Mouse (Mus musculus) hindbrain, embryonic 12.5 days (tissue): ENCODE results near the gene Qsox2. TPM values are rescaled to one million over a fixed set of nuclear protein-coding genes. Genes with fewer than 3 reads are reported as not detected.

Source experiments
- ATAC-seq: fragments of 200-750 bp; cut with Nextera tagmentation; 2 replicates; pipeline ENCODE4 v1.8.0; 2017; ENCODE audit warnings: moderate TSS enrichment; ENCODE audit not compliant: low FRiP score
- H3K27ac ChIP-seq: fragments of 300-500 bp; sonication (generic); 2 replicates; pipeline ENCODE4 v1.5.1; 2016; ENCODE audit warnings: mild to moderate bottlenecking
- H3K27me3 ChIP-seq: fragments of 300-500 bp; sonication (generic); 2 replicates; pipeline ENCODE4 v1.6.1; 2016; ENCODE audit warnings: mild to moderate bottlenecking
- H3K36me3 ChIP-seq: fragments of 300-500 bp; sonication (generic); 2 replicates; pipeline ENCODE4 v1.6.1; 2016; ENCODE audit warnings: mild to moderate bottlenecking
- H3K4me1 ChIP-seq: fragments of 300-500 bp; sonication (generic); 2 replicates; pipeline ENCODE4 v1.6.1; 2016
- H3K4me2 ChIP-seq: fragments of 300-500 bp; sonication (generic); replicated peaks from 2 replicates; pipeline ENCODE4 v1.6.1; 2016; ENCODE audit warnings: mild to moderate bottlenecking
- H3K4me3 ChIP-seq: fragments of 300-500 bp; sonication (generic); 2 replicates; pipeline ENCODE4 v1.5.1; 2016; ENCODE audit warnings: mild to moderate bottlenecking
- H3K9ac ChIP-seq: fragments of 300-500 bp; sonication (generic); 2 replicates; pipeline ENCODE4 v1.6.1; 2016; ENCODE audit warnings: mild to moderate bottlenecking, moderate library complexity
- H3K9me3 ChIP-seq: fragments of 300-500 bp; sonication (generic); replicated peaks from 2 replicates; pipeline ENCODE4 v1.6.1; 2016; ENCODE audit warnings: mild to moderate bottlenecking
- WGBS: fragments of 180-500 bp; shearing (Covaris S2); methylation state at CpG from one replicate; pipeline ENCODE4 v1.1.7; 2016; 5-methylcytosine and 5-hydroxymethylcytosine counted together
- polyA plus RNA-seq: library from polyadenylated mRNA; unstranded; fragments of >200 nt; fragmentation: Nextera tagmentation; extraction: Ambion mirVana; gene quantifications from 2 replicates; pipeline ENCODE4 v1.2.1, GENCODE M21; 2016

The Qsox2 gene
- polyA plus RNA-seq, 1 experiment from 2014 or later = 20.3 TPM

GRCm38 (mm10) chr2:26209566-26209965, 27.8 kb downstream of the Qsox2 start:
- Histone ChIP-seq H3K36me3 (peaks cover 43% of the 10 kb centered on the region), H3K27ac (no peak overlapping the region), H3K4me3 (no peak overlapping the region), H3K4me2 (no peak overlapping the region), H3K9me3 (no peaks in the 10 kb centered on the region), H3K4me1 (peaks cover 26% of the 10 kb centered on the region), H3K9ac (no peak overlapping the region), H3K27me3 (peaks cover 42% of the 10 kb centered on the region)
- no peak for ATAC-seq
- 78% methylated on average over 3 of the region's 3 CpGs for WGBS

- WGBS = 5% methylated on average over 19 of the region's 19 CpGs
- no peak within 1 kb of the TSS for H3K27ac ChIP-seq
- no peaks in the 10 kb centered on the region for H3K9me3 ChIP-seq
- H3K9ac ChIP-seq = no peak within 1 kb of the TSS
- peak; percentile 63 for ATAC-seq
- peak within 1 kb of the TSS; percentile 12; the same call in 1 of the 2 replicates for H3K4me3 ChIP-seq
- H3K36me3 ChIP-seq = peaks cover 31% of the 10 kb centered on the region
- H3K27me3 ChIP-seq = peaks cover 55% of the 10 kb centered on the region
- H3K4me2 ChIP-seq = no peak within 1 kb of the TSS
- H3K4me1 ChIP-seq = peaks cover 26% of the 10 kb centered on the region
Observed at GRCm38 (mm10) chr2:26208126-26208789, 29.1 kb downstream of the Qsox2 start, which contains the start of gene Lhx3. Lhx3 (minus strand) TSS chr2:26208289.

GRCm38 (mm10) chr2:26207559-26207958, 29.8 kb downstream of the Qsox2 start:
- Histone ChIP-seq H3K4me1 (peaks cover 32% of the 10 kb centered on the region), H3K27ac (no peak overlapping the region), H3K27me3 (peaks cover 61% of the 10 kb centered on the region), H3K4me2 (no peak overlapping the region), H3K9me3 (no peaks in the 10 kb centered on the region), H3K9ac (no peak overlapping the region), H3K4me3 (no peak overlapping the region), H3K36me3 (peaks cover 27% of the 10 kb centered on the region)
- WGBS = 3% methylated on average over 9 of the region's 9 CpGs
- peak; percentile 67; the same call in 1 of the 2 replicates for ATAC-seq

GRCm38 (mm10) chr2:26205761-26206160, 31.6 kb downstream of the Qsox2 start:
- H3K36me3 ChIP-seq = peaks cover 10% of the 10 kb centered on the region
- H3K4me3 ChIP-seq = peak overlapping the region; percentile 24; the same call in 1 of the 2 replicates
- peaks cover 41% of the 10 kb centered on the region for H3K4me1 ChIP-seq
- H3K4me2 ChIP-seq = peak overlapping the region; percentile 42; the same call in 1 of the 2 replicates
- no peak overlapping the region for H3K9ac ChIP-seq
- H3K27ac ChIP-seq = no peak overlapping the region
- WGBS = 10% methylated on average over 10 of the region's 10 CpGs
- H3K27me3 ChIP-seq = peaks cover 79% of the 10 kb centered on the region
- H3K9me3 ChIP-seq = no peaks in the 10 kb centered on the region
- ATAC-seq = no peak

- peaks cover 41% of the 10 kb centered on the region for H3K4me1 ChIP-seq
- H3K9ac ChIP-seq = no peak overlapping the region
- H3K27me3 ChIP-seq = peaks cover 86% of the 10 kb centered on the region
- WGBS = 2% methylated on average over 16 of the region's 16 CpGs
- H3K27ac ChIP-seq = no peak overlapping the region
- H3K4me2 ChIP-seq = no peak overlapping the region
- no peaks in the 10 kb centered on the region for H3K9me3 ChIP-seq
- no peak for ATAC-seq
- 0 out of 2 replicates have a peak overlapping the region, but pooled peaks have one; percentile 2 for H3K4me3 ChIP-seq
- peaks cover 3% of the 10 kb centered on the region; the same call in 1 of the 2 replicates for H3K36me3 ChIP-seq
Observed at GRCm38 (mm10) chr2:26205126-26205525, 32.2 kb downstream of the Qsox2 start.

- WGBS = 1% methylated on average over 36 of the region's 36 CpGs
Observed at GRCm38 (mm10) chr2:26202849-26203475, 34.4 kb downstream of the Qsox2 start.

GRCm38 (mm10) chr2:26201926-26202848, 35.1 kb downstream of the Qsox2 start:
- Histone ChIP-seq H3K9ac (peak overlapping the region; percentile 35), H3K4me3 (peak overlapping the region; percentile 23), H3K36me3 (no peaks in the 10 kb centered on the region), H3K27me3 (peaks cover 99% of the 10 kb centered on the region), H3K4me2 (peak overlapping the region; percentile 37), H3K4me1 (peaks cover 40% of the 10 kb centered on the region), H3K27ac (no peak overlapping the region), H3K9me3 (no peaks in the 10 kb centered on the region)
- WGBS = under 1% methylated on average over 74 of the region's 77 CpGs
- ATAC-seq = no peak

More at GRCm38 (mm10) chr2:26202849-26203475, 34.4 kb downstream of the Qsox2 start:
- H3K27me3 ChIP-seq = peaks cover 99% of the 10 kb centered on the region
- H3K4me3 ChIP-seq = peak overlapping the region; percentile 23
- no peaks in the 10 kb centered on the region for H3K36me3 ChIP-seq
- H3K9me3 ChIP-seq = no peaks in the 10 kb centered on the region
- no peak for ATAC-seq
- H3K27ac ChIP-seq = no peak overlapping the region; the same call in 1 of the 2 replicates
- peak overlapping the region; percentile 37 for H3K4me2 ChIP-seq
- 0 out of 2 replicates have a peak overlapping the region, but pooled peaks have one; percentile 35 for H3K9ac ChIP-seq
- peaks cover 43% of the 10 kb centered on the region for H3K4me1 ChIP-seq

- H3K4me1 ChIP-seq = peaks cover 35% of the 10 kb centered on the region
- H3K36me3 ChIP-seq = no peaks in the 10 kb centered on the region
- ATAC-seq = peak; percentile 51; the same call in 1 of the 2 replicates
- 0 out of 2 replicates have a peak overlapping the region, but pooled peaks have one; percentile 7 for H3K4me3 ChIP-seq
- H3K4me2 ChIP-seq = peak overlapping the region; percentile 24
- H3K9me3 ChIP-seq = no peaks in the 10 kb centered on the region
- WGBS = under 1% methylated on average over 10 of the region's 10 CpGs
- peaks cover 98% of the 10 kb centered on the region for H3K27me3 ChIP-seq
- no peak overlapping the region for H3K9ac ChIP-seq
- no peak overlapping the region for H3K27ac ChIP-seq
Observed at GRCm38 (mm10) chr2:26198488-26198887, 38.8 kb downstream of the Qsox2 start.

GRCm38 (mm10) chr2:26194552-26195339, 42.6 kb downstream of the Qsox2 start:
- Histone ChIP-seq H3K9ac (no peak overlapping the region), H3K27me3 (peaks cover 76% of the 10 kb centered on the region), H3K4me1 (peaks cover 24% of the 10 kb centered on the region), H3K36me3 (no peaks in the 10 kb centered on the region), H3K9me3 (no peaks in the 10 kb centered on the region), H3K4me3 (no peak overlapping the region), H3K27ac (no peak overlapping the region), H3K4me2 (no peak overlapping the region)
- 45% methylated on average over 7 of the region's 7 CpGs for whole genome bisulfite sequencing
- ATAC-seq = no peak

- Histone ChIP-seq H3K27me3 (peaks cover 43% of the 10 kb centered on the region), H3K4me1 (0 out of 2 replicates have a peak, but pooled peaks cover 4% of the 10 kb centered on the region), H3K27ac (no peak overlapping the region), H3K36me3 (no peaks in the 10 kb centered on the region), H3K4me3 (no peak overlapping the region), H3K9ac (no peak overlapping the region), H3K9me3 (no peaks in the 10 kb centered on the region), H3K4me2 (no peak overlapping the region)
- ATAC-seq = no peak
- WGBS = 80% methylated on average over 5 of the region's 5 CpGs
Observed at GRCm38 (mm10) chr2:26188517-26188916, 48.8 kb downstream of the Qsox2 start.

GRCm38 (mm10) chr2:26184352-26184751, 53.0 kb downstream of the Qsox2 start:
- 52% methylated on average over 3 of the region's 3 CpGs for WGBS
- no peak for ATAC-seq
- Histone ChIP-seq H3K27me3 (peaks cover 29% of the 10 kb centered on the region), H3K36me3 (no peaks in the 10 kb centered on the region), H3K27ac (no peak overlapping the region), H3K9me3 (no peaks in the 10 kb centered on the region), H3K4me1 (0 out of 2 replicates have a peak, but pooled peaks cover 8% of the 10 kb centered on the region), H3K9ac (no peak overlapping the region), H3K4me2 (no peak overlapping the region), H3K4me3 (no peak overlapping the region)
